Mouse (Mus musculus) intestine, embryonic 16.5 days (tissue): ENCODE data around the gene Scoc. TPM values are rescaled to one million over a fixed set of nuclear protein-coding genes. Genes with fewer than 3 reads are reported as not detected.

Experiments
- ATAC-seq: fragments of 200-750 bp; cut with Nextera tagmentation; 2 replicates; pipeline ENCODE4 v1.8.0; 2017; ENCODE audit warnings: moderate TSS enrichment, moderate library complexity
- H3K27ac ChIP-seq: fragments of 300-500 bp; sonication (generic); 2 replicates; pipeline ENCODE4 v1.5.1; 2014; ENCODE audit warnings: mild to moderate bottlenecking, low read length
- H3K27me3 ChIP-seq: fragments of 300-500 bp; sonication (generic); replicated peaks from 2 replicates; pipeline ENCODE4 v1.6.1; 2014; ENCODE audit warnings: low read length, control low read depth, mixed read lengths; ENCODE audit not compliant: control insufficient read depth, insufficient read depth
- H3K36me3 ChIP-seq: fragments of 300-500 bp; sonication (generic); 2 replicates; pipeline ENCODE4 v1.6.1; 2014; ENCODE audit warnings: low read length, control low read depth; ENCODE audit not compliant: control insufficient read depth, insufficient read depth
- H3K4me1 ChIP-seq: fragments of 300-500 bp; sonication (generic); 2 replicates; pipeline ENCODE4 v1.6.1; 2014; ENCODE audit warnings: low read length, control low read depth, mixed read lengths; ENCODE audit not compliant: control insufficient read depth, insufficient read depth
- H3K4me2 ChIP-seq: fragments of 300-500 bp; sonication (generic); 2 replicates; pipeline ENCODE4 v1.6.1; 2014; ENCODE audit warnings: low read depth, low read length, control low read depth
- H3K4me3 ChIP-seq: fragments of 300-500 bp; sonication (generic); 2 replicates; pipeline ENCODE4 v1.5.1; 2014; ENCODE audit warnings: mild to moderate bottlenecking, low read length
- H3K9ac ChIP-seq: fragments of 300-500 bp; sonication (generic); 2 replicates; pipeline ENCODE4 v1.6.1; 2014; ENCODE audit warnings: low read depth, low read length
- H3K9me3 ChIP-seq: fragments of 300-500 bp; sonication (generic); 2 replicates; pipeline ENCODE4 v1.6.1; 2016; ENCODE audit warnings: low read length, control low read depth; ENCODE audit not compliant: control insufficient read depth
- WGBS: fragments of 180-500 bp; shearing (Covaris S2); extraction: QIAGEN DNeasy Blood & Tissue Kit; methylation state at CpG from one replicate; pipeline ENCODE4 v1.1.7; 2014; 5-methylcytosine and 5-hydroxymethylcytosine counted together
- polyA plus RNA-seq: library from polyadenylated mRNA; unstranded; fragments of >200 nt; fragmentation: Nextera tagmentation; extraction: Ambion mirVana; gene quantifications from 2 replicates; pipeline ENCODE4 v1.2.1, GENCODE M21; 2015

The Scoc gene
- polyA plus RNA-seq, 1 experiment from 2014 or later, result 106 TPM

DNA sequence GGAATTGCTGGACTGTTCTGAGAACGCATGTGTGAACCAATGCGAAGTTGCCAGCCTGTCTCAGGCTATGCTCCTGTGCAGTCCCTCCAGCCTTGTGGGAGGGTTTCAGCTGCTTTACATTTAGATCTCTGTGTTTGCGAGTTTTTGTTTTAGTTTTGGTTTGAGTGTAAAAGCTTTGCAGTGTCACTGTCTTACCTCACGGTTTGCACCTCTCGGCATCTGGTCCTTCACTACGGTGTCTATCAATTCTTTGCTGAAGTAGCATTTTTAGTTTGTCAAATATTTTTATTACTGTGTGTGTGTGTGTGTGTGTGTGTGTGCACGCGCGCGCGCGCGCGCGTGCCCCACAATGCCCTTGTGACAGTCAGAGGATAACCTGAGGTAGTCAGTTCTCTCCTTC is 41.3 kb downstream of the Scoc start:
- H3K4me3 ChIP-seq, result no peak overlapping the region
- no peaks in the 10 kb centered on the region for H3K4me1 ChIP-seq
- ATAC-seq, result no peak
- no peak overlapping the region for H3K4me2 ChIP-seq
- no peaks in the 10 kb centered on the region for H3K9me3 ChIP-seq
- H3K9ac ChIP-seq, result no peak overlapping the region
- H3K27ac ChIP-seq, result no peak overlapping the region
- H3K27me3 ChIP-seq, result no peaks in the 10 kb centered on the region
- 95% methylated on average over 15 of the region's 15 CpGs for WGBS
- H3K36me3 ChIP-seq, result no peaks in the 10 kb centered on the region

DNA sequence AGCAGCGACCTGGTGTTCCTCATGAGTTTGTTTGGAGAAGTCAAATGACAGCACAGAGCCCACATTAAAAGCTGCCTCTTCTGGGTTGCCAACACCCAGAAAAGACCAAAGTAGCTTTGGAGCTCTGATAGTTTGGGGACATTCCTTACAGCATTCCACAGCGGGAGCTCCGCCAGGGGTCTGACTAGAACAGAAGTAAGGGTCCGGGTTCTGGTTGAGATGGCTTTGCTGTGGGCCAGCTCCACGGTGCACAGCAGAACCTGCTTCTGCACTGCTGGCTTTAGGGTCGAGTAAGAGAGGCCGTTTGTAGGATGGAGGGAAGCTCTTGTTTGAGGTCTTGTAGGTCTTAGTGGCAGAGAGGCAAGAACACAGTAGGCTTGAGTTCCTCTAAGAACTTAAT is 49.7 kb downstream of the Scoc start:
- WGBS, result 79% methylated on average over 7 of the region's 7 CpGs
- no peak overlapping the region for H3K27ac ChIP-seq
- no peak for ATAC-seq

DNA sequence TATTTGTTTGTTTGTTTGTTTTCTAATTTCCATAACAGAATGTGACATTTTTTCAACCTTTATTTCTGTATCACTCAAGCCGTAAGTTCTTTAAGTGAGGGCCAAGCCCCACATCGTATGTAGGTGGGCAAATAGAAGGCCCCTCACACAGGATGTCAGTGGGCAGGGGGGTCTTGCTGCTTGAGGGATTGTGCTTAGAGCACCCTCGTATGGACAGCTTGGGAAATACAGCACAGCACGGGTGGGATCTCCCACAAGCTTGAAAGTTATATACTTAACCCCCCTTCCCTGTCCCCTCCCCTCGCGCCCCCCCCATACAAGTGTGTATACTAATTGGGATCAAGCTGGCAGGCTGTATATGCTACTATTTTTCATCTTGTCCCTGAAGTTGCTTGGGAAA is 51.4 kb downstream of the Scoc start:
- 48% methylated on average over 6 of the region's 6 CpGs for WGBS

More for the DNA sequence above, 49.7 kb downstream of the Scoc start:
- no peaks in the 10 kb centered on the region for H3K36me3 ChIP-seq
- no peaks in the 10 kb centered on the region for H3K4me1 ChIP-seq
- no peak overlapping the region for H3K4me2 ChIP-seq
- H3K9me3 ChIP-seq, result no peaks in the 10 kb centered on the region
- H3K9ac ChIP-seq, result no peak overlapping the region
- no peak overlapping the region for H3K4me3 ChIP-seq
- H3K27me3 ChIP-seq, result no peaks in the 10 kb centered on the region

DNA sequence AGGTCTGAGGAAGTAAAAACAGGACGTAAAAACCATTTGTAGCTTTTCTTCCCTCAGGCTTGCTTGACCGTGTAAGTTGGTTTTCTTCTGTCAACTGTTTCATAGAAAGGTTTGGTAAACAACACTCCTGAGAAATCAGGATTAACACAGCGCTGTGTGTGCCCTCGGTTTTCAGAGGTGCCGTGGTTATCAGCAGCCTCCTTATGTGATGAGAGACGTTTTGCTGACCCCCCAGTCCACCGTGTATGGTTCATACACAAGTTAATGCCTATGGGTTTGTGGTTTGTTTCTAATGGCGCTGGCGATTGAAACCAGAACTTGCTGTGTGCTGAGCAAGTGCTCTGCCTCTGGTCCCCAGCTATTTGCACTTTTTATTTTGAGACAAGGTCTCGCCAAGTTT is 52.6 kb downstream of the Scoc start:
- Histone ChIP-seq H3K27me3 (no peaks in the 10 kb centered on the region), H3K9ac (no peak overlapping the region), H3K36me3 (no peaks in the 10 kb centered on the region), H3K27ac (no peak overlapping the region), H3K4me2 (no peak overlapping the region), H3K4me3 (no peak overlapping the region), H3K9me3 (no peaks in the 10 kb centered on the region), H3K4me1 (no peaks in the 10 kb centered on the region)
- 79% methylated on average over 10 of the region's 10 CpGs for WGBS
- ATAC-seq, result no peak

More for the DNA sequence above, 51.4 kb downstream of the Scoc start:
- Histone ChIP-seq H3K4me1 (no peaks in the 10 kb centered on the region), H3K27me3 (no peaks in the 10 kb centered on the region), H3K36me3 (no peaks in the 10 kb centered on the region), H3K9me3 (no peaks in the 10 kb centered on the region), H3K4me3 (no peak overlapping the region), H3K27ac (no peak overlapping the region), H3K4me2 (no peak overlapping the region), H3K9ac (no peak overlapping the region)
- no peak for ATAC-seq

DNA sequence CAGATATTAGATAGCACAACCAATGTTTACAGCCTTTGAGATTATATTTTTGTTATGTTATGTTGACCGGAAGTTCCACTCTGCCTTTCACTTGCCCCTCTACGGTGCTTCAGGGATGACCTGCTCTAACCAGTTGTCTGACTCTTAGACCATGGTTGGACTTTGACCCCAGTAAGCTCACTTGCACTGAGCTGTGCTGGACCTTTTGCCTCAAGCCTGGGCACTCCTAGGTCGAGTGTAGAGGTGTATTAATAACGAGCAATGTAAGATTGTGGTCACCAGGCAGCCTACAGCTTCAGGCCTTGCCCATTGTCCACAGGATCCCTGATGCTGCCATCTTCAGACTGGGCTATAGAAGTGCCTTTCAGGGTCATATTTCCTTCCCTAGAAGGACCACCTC is 60.5 kb downstream of the Scoc start:
- no peak overlapping the region for H3K27ac ChIP-seq
- H3K4me2 ChIP-seq, result no peak overlapping the region
- no peaks in the 10 kb centered on the region for H3K27me3 ChIP-seq
- 65% methylated on average over 4 of the region's 4 CpGs for WGBS
- H3K9ac ChIP-seq, result no peak overlapping the region
- no peaks in the 10 kb centered on the region for H3K4me1 ChIP-seq
- H3K4me3 ChIP-seq, result no peak overlapping the region
- peak; percentile 59 for ATAC-seq
- no peaks in the 10 kb centered on the region for H3K36me3 ChIP-seq
- H3K9me3 ChIP-seq, result no peaks in the 10 kb centered on the region

DNA sequence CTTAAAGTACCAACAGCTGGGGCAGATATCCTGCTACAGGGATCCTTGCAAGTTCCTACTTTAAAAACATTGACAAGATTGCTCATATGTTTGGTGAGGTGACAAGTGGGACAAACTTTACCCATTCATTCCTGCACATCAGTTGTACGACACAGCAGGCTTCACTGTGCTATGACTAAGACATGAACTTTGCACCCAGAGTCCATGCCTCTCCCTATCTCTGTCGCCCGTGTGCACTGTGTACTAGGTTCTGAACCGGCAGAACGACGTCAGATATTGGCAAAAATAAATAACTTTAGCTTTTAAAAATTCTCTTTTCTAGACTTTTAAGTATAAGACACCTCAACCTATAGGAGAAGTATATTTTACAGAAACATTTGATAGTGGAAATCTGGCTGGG is 61.5 kb downstream of the Scoc start:
- no peaks in the 10 kb centered on the region for H3K27me3 ChIP-seq
- no peak overlapping the region for H3K27ac ChIP-seq
- 53% methylated on average over 6 of the region's 6 CpGs for WGBS

DNA sequence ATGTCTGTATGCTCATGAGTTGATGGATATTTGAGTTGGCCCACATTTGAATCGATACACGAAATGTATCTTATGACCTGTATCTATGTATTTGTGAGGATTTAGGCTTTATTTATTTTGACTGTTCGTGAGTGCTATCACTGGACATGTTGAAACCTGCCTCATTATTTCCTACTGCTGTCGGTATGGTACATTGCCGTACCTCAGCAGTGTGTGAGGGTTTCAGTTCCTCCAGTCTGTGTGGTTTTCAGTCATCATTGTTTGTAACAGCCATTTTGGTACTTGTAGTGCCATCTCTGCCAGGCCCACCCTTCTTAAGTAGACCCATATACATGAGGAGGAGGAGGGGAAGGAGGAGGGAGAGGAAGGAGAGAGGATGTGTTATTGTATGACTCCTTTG is 63.9 kb downstream of the Scoc start:
- H3K9me3 ChIP-seq, result no peaks in the 10 kb centered on the region
- H3K4me3 ChIP-seq, result no peak overlapping the region
- no peak overlapping the region for H3K4me2 ChIP-seq
- ATAC-seq, result no peak
- H3K4me1 ChIP-seq, result 0 out of 2 replicates have a peak, but pooled peaks cover 3% of the 10 kb centered on the region
- no peak overlapping the region for H3K27ac ChIP-seq
- no peaks in the 10 kb centered on the region for H3K36me3 ChIP-seq
- H3K9ac ChIP-seq, result no peak overlapping the region
- peaks cover 10% of the 10 kb centered on the region for H3K27me3 ChIP-seq
- 87% methylated on average over 5 of the region's 5 CpGs for WGBS

More for the DNA sequence above, 61.5 kb downstream of the Scoc start:
- no peaks in the 10 kb centered on the region for H3K9me3 ChIP-seq
- H3K9ac ChIP-seq, result no peak overlapping the region
- H3K4me1 ChIP-seq, result no peaks in the 10 kb centered on the region
- no peak overlapping the region for H3K4me3 ChIP-seq
- peak; percentile 97 for ATAC-seq
- H3K4me2 ChIP-seq, result no peak overlapping the region
- no peaks in the 10 kb centered on the region for H3K36me3 ChIP-seq

DNA sequence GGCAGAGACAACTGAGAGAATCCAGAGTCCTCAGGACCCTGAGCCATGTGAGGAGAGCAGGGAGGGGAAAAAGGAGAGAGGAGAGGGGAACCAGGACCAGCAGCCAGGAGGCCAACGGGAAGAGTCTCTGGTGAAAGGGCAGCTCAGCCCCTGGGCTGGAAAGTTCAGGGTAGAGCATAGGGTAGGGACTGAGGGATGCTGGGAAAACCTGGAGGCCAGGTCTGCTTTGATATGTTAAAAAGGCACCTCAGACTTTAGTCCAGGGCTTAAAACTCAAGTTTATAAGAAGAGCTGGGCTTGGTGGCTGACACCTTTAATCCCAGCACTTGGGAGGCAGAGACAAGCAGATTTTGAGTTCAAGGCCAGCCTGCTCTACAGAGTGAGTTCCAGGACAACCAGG is 65.7 kb downstream of the Scoc start:
- ATAC-seq, result no peak

DNA sequence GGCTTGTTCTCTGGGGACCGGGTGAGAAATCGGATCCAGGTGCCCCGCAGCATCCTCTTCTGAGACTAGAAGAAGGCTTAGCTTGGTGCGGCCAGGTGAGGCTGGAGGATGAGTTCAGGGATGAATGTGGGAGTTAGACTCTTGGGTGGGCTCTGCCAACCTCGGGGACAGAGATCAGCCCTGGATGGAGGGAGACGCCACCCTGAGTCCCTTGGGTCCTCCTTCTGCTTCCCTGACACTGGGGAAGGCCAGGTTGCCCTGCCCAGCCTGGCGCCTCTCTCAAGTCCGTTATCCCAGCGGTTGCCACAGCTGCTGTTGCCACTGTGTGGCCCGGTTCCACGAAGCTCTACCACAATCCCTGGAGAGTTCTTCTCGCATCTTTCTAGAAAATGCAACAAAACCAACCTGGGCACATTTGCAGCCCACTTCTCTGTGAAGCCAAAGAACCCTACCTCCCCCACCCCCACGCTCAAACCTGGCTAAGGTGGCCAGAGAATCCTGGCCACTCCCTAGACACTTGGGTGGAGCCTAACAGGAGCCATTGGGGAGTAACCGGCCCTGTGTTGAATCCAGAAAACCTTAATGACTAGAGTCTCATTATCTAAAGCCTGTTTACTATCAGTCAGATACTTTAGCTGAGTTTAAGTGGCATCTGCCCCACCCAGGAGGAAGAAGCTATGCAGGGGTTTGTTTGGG is 68.0 kb downstream of the Scoc start:
- no peaks in the 10 kb centered on the region for H3K36me3 ChIP-seq
- H3K27ac ChIP-seq, result no peak overlapping the region
- peak overlapping the region; percentile 51 for H3K4me3 ChIP-seq
- no peak for ATAC-seq
- peaks cover 13% of the 10 kb centered on the region for H3K27me3 ChIP-seq
- H3K4me1 ChIP-seq, result 0 out of 2 replicates have a peak, but pooled peaks cover 3% of the 10 kb centered on the region
- WGBS, result 9% methylated on average over 14 of the region's 14 CpGs
- no peaks in the 10 kb centered on the region for H3K9me3 ChIP-seq
- H3K9ac ChIP-seq, result peak overlapping the region; percentile 65
- peak overlapping the region; percentile 77 for H3K4me2 ChIP-seq

More for the DNA sequence above, 65.7 kb downstream of the Scoc start:
- Histone ChIP-seq H3K4me2 (no peak overlapping the region), H3K4me1 (0 out of 2 replicates have a peak, but pooled peaks cover 3% of the 10 kb centered on the region), H3K4me3 (no peak overlapping the region), H3K36me3 (no peaks in the 10 kb centered on the region), H3K27ac (no peak overlapping the region), H3K9ac (no peak overlapping the region), H3K27me3 (peaks cover 13% of the 10 kb centered on the region), H3K9me3 (no peaks in the 10 kb centered on the region)
- 55% methylated on average over 1 of the region's 1 CpGs for WGBS
